Mouse (Mus musculus) neural tube, embryonic 14.5 days (tissue): ENCODE data around the gene Eif4a2. TPM values are rescaled to one million over a fixed set of nuclear protein-coding genes. Genes with fewer than 3 reads are reported as not detected.

Source experiments
- microRNA-seq: library from miRNA; unstranded; fragments of <30 nt; microRNA quantifications from one replicate; pipeline ENCODE4, GENCODE M21; 2016
- polyA plus RNA-seq: library from polyadenylated mRNA; unstranded; fragments of >200 nt; fragmentation: Nextera tagmentation; extraction: Ambion mirVana; gene quantifications from 2 replicates; pipeline ENCODE4 v1.2.1, GENCODE M21; 2014

Eif4a2 gene
- polyA plus RNA-seq, 1 experiment from 2014 or later: 395 TPM

Small RNA genes lying within 50 kb of the gene (microRNA-seq; reads per million reads assigned to microRNA genes)
- not detected for gene Gm49346

Other genes starting within 250 kb of the Eif4a2 start
- gene Tbccd1, start 249.8 kb upstream of the Eif4a2 start, polyA plus RNA-seq: 20.7 and 25.7 TPM in 2 replicates
- gene Dnajb11, start 249.6 kb upstream of the Eif4a2 start, polyA plus RNA-seq: 90.2 and 103 TPM in 2 replicates
- gene Ahsg, start 216.2 kb upstream of the Eif4a2 start, polyA plus RNA-seq: 0.94 and 1.4 TPM in 2 replicates
- not detected in 2 replicates for gene Fetub, start 189.1 kb upstream of the Eif4a2 start, polyA plus RNA-seq
- gene Hrg, start 156.4 kb upstream of the Eif4a2 start, polyA plus RNA-seq: 0.19 TPM in 1 of 2 replicates, not detected in the other
- gene Kng2, start 78.0 kb upstream of the Eif4a2 start, polyA plus RNA-seq: 0.48 and 0.78 TPM in 2 replicates
- gene Kng1, start 49.6 kb upstream of the Eif4a2 start, polyA plus RNA-seq: 0.33 and 0.57 TPM in 2 replicates
- 35.7 and 36.8 TPM in 2 replicates for gene Rfc4, start 20.3 kb downstream of the Eif4a2 start, polyA plus RNA-seq
- not detected in 2 replicates for gene Adipoq, start 39.1 kb downstream of the Eif4a2 start, polyA plus RNA-seq
- 23.0 and 30.7 TPM in 2 replicates for gene St6gal1, start 117.3 kb downstream of the Eif4a2 start, polyA plus RNA-seq